Mouse (Mus musculus): ENCODE results near the gene Rere.

GRCm38 (mm10) chr4:150585800-150586199 is 304.4 kb downstream of the Rere start:
- TF ChIP-seq POLR2A (IDR thresholded peaks at IDR 0.05; ENCODE audit: borderline replicate concordance, extremely low read depth, low read depth, low read length) (no peak), CTCF (IDR thresholded peaks at IDR 0.05; ENCODE audit: insufficient read depth, low read length) (no peak)
